19 mouse cellular contexts compared by ENCODE assay signal in the genomic region with DNA sequence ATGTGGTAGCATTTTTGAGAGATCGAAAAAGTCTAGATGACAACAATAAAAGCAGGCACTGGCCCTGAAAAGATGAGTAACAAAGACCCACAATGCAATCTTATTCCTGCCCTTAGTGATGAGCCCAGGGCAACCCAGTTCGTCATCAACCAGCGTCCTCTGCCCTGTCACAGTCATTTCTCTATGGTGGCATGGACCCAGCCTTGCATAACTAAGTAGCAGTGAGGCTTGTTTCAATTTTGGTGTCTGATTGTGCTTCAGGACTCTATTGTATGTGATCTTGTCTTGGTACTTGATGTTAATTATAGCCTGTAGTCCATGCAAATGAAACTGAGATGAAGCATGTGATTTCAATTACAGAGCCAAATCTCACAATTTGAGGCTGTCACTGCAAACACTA.
A peak's percentile ranks its signal among the peaks of the same experiment; 100 is the strongest.
DNase-seq lines count a peak whose midpoint lies in the region; ATAC-seq and TF ChIP-seq lines count a peak whose summit lies in the region.
"Had no signal": no experiment of that assay in that cellular context is flagged by ENCODE, and none has a peak within 500 bp of the region (broad histone marks: within the 10 kb centered on the region; RNA-seq: fewer than 3 reads in every experiment).

No protein-coding gene starts in this region.

- TF ChIP-seq EP300 in CH12.LX (IDR thresholded peaks at IDR 0.05; ENCODE audit: low read length), result no peak

- no peak for TF ChIP-seq POLR2A in CH12.LX (IDR thresholded peaks at IDR 0.05; ENCODE audit: low read depth, low read length)

- DNase-seq in midbrain, postnatal 0 days (ENCODE audit: low spot score), result no peak
- peak; percentile 62 for DNase-seq in CH12.LX (ENCODE audit: extremely low read depth)
- peak; percentile 4 for DNase-seq in brain, adult 2 months (ENCODE audit: low read depth, low spot score)
- peak; percentile 52 for DNase-seq in forebrain, embryonic 14.5 days (ENCODE audit: low spot score)
- no peak for DNase-seq in urinary bladder, postnatal 4 days (ENCODE audit: low spot score in 2 of 2)
- DNase-seq in gastrocnemius, postnatal 36 days, result no peak
- DNase-seq: adrenal gland, postnatal 14 days; cerebellum, adult 8-10 months; cerebellum, postnatal 25 days; heart, adult 18-20 months; kidney, adult 8-10 months had no signal

- in situ Hi-C loops in CH12.LX (cut with MboI; ENCODE audit: low pct_ligation_motif_present, low pct_unique_long_range_greater_than_20kb, low sequenced_read_pairs), result no loop called here

- no peak overlapping the region for H3K4me3 ChIP-seq in midbrain, embryonic 12.5 days
- no peak overlapping the region for H3K4me3 ChIP-seq in midbrain, postnatal 0 days (ENCODE audit: low read depth, low read length)
- no peak overlapping the region for H3K4me3 ChIP-seq in CH12.LX (replicated peaks in 1 of 3; ENCODE audit: low read depth in 2 of 3, low read length in 2 of 3, poor library complexity in 1 of 3)
- no peak overlapping the region for H3K4me3 ChIP-seq in forebrain, embryonic 14.5 days (ENCODE audit: low read depth, low read length)
- H3K4me3 ChIP-seq: embryonic facial prominence, embryonic 12.5 days; heart, embryonic 15.5 days had no signal

- H3K9me3 ChIP-seq in midbrain, embryonic 12.5 days, result no peaks in the 10 kb centered on the region
- H3K9me3 ChIP-seq in midbrain, postnatal 0 days (ENCODE audit: low read length), result no peaks in the 10 kb centered on the region
- H3K9me3 ChIP-seq in CH12.LX (replicated peaks; ENCODE audit: low read length), result peaks cover 23% of the 10 kb centered on the region
- H3K9me3 ChIP-seq in forebrain, embryonic 14.5 days (replicated peaks; ENCODE audit: control insufficient read depth, low read length), result no peaks in the 10 kb centered on the region
- H3K9me3 ChIP-seq: embryonic facial prominence, embryonic 12.5 days; heart, embryonic 15.5 days had no signal

- TF ChIP-seq CTCF in midbrain, postnatal 0 days (IDR thresholded peaks at IDR 0.05), result no peak
- no peak for TF ChIP-seq CTCF in CH12.LX (conservative IDR thresholded peaks at IDR 0.05 in 1 of 2, IDR thresholded peaks at IDR 0.05 in 1 of 2; ENCODE audit: low read depth in 2 of 2, low read length in 2 of 2)

- ATAC-seq in midbrain, embryonic 12.5 days (ENCODE audit: low FRiP score, low read depth), result peak; percentile 34; the same call in 1 of the 2 replicates
- ATAC-seq in midbrain, postnatal 0 days (ENCODE audit: low FRiP score), result no peak
- peak; percentile 85 for ATAC-seq in forebrain, embryonic 14.5 days
- no peak for ATAC-seq in activated CD4-positive, CD25-positive, alpha-beta regulatory T cell, adult 4 months
- ATAC-seq: hindbrain, embryonic 16.5 days; inflammation-experienced regulatory T-cells, adult 6 months; intestine, postnatal 0 days had no signal

- no peaks in the 10 kb centered on the region for H3K4me1 ChIP-seq in midbrain, embryonic 12.5 days
- no peaks in the 10 kb centered on the region for H3K4me1 ChIP-seq in midbrain, postnatal 0 days (ENCODE audit: insufficient read depth, low read length)
- peaks cover 0 to 20% of the 10 kb centered on the region in 2 experiments; a peak in 2 of 4 replicates for H3K4me1 ChIP-seq in CH12.LX (ENCODE audit: control insufficient read depth in 1 of 2, insufficient read depth in 2 of 2)
- no peaks in the 10 kb centered on the region for H3K4me1 ChIP-seq in forebrain, embryonic 14.5 days (ENCODE audit: control insufficient read depth, insufficient read depth, low read length)
- H3K4me1 ChIP-seq: embryonic facial prominence, embryonic 12.5 days; heart, embryonic 15.5 days had no signal

- WGBS in midbrain, embryonic 12.5 days, result 77% methylated on average over 3 of the region's 3 CpGs
- WGBS in midbrain, postnatal 0 days, result 75% methylated on average over 3 of the region's 3 CpGs
- WGBS in forebrain, embryonic 14.5 days, result 60% methylated on average over 3 of the region's 3 CpGs

- dilution Hi-C loops in CH12.LX (cut with MboI; ENCODE audit: extremely low pct_ligation_motif_present, extremely low pct_unique_long_range_greater_than_20kb, low sequenced_read_pairs), result no loop called here

- H3K4me2 ChIP-seq in midbrain, embryonic 12.5 days (replicated peaks), result no peak overlapping the region
- H3K4me2 ChIP-seq in midbrain, postnatal 0 days (ENCODE audit: low read depth, low read length, poor library complexity, severe bottlenecking), result no peak overlapping the region
- no peak overlapping the region for H3K4me2 ChIP-seq in CH12.LX (ENCODE audit: insufficient read depth, low read depth, poor library complexity, severe bottlenecking)
- H3K4me2 ChIP-seq in forebrain, embryonic 14.5 days (ENCODE audit: low read length), result no peak overlapping the region
- H3K4me2 ChIP-seq: embryonic facial prominence, embryonic 12.5 days; heart, embryonic 11.5 days; heart, embryonic 15.5 days had no signal

- intact Hi-C loops in gastrocnemius, postnatal 36 days (cut with DNase I), result no loop called here

- H3K9ac ChIP-seq in midbrain, embryonic 12.5 days (replicated peaks), result no peak overlapping the region
- H3K9ac ChIP-seq in midbrain, postnatal 0 days (replicated peaks; ENCODE audit: low read length, poor library complexity, severe bottlenecking), result no peak overlapping the region
- H3K9ac ChIP-seq in CH12.LX (ENCODE audit: insufficient read depth, low read depth), result no peak overlapping the region
- no peak overlapping the region for H3K9ac ChIP-seq in forebrain, embryonic 14.5 days (ENCODE audit: low read length)
- H3K9ac ChIP-seq: embryonic facial prominence, embryonic 12.5 days; heart, embryonic 15.5 days had no signal

- H3K27ac ChIP-seq in midbrain, embryonic 12.5 days (replicated peaks), result no peak overlapping the region
- H3K27ac ChIP-seq in midbrain, postnatal 0 days (ENCODE audit: low read depth, low read length), result no peak overlapping the region
- H3K27ac ChIP-seq in CH12.LX (ENCODE audit: insufficient read depth, low read depth), result no peak overlapping the region
- no peak overlapping the region for H3K27ac ChIP-seq in forebrain, embryonic 14.5 days (ENCODE audit: low read depth, low read length)
- H3K27ac ChIP-seq: embryonic facial prominence, embryonic 12.5 days; heart, embryonic 15.5 days had no signal

- H3K79me2 ChIP-seq in CH12.LX (replicated peaks; ENCODE audit: control insufficient read depth, extremely low read depth, insufficient read depth, poor library complexity, severe bottlenecking), result no peaks in the 10 kb centered on the region

- no peaks in the 10 kb centered on the region for H3K27me3 ChIP-seq in midbrain, embryonic 12.5 days
- no peaks in the 10 kb centered on the region for H3K27me3 ChIP-seq in midbrain, postnatal 0 days (ENCODE audit: insufficient read depth, low read length)
- H3K27me3 ChIP-seq in CH12.LX (replicated peaks), result no peaks in the 10 kb centered on the region
- no peaks in the 10 kb centered on the region for H3K27me3 ChIP-seq in forebrain, embryonic 14.5 days (replicated peaks; ENCODE audit: control insufficient read depth, insufficient read depth, low read length)
- H3K27me3 ChIP-seq: embryonic facial prominence, embryonic 12.5 days; heart, embryonic 15.5 days had no signal

- no peaks in the 10 kb centered on the region for H3K36me3 ChIP-seq in midbrain, embryonic 12.5 days
- H3K36me3 ChIP-seq in midbrain, postnatal 0 days (ENCODE audit: insufficient read depth, low read length), result no peaks in the 10 kb centered on the region
- H3K36me3 ChIP-seq in CH12.LX (replicated peaks in 1 of 2; ENCODE audit: control insufficient read depth in 1 of 2, insufficient read depth in 1 of 2, low read length in 1 of 2), result no peaks in the 10 kb centered on the region
- no peaks in the 10 kb centered on the region for H3K36me3 ChIP-seq in forebrain, embryonic 14.5 days (ENCODE audit: control insufficient read depth, insufficient read depth, low read length)
- H3K36me3 ChIP-seq: embryonic facial prominence, embryonic 12.5 days; heart, embryonic 15.5 days had no signal

- no peak for TF ChIP-seq RAD21 in CH12.LX (IDR thresholded peaks at IDR 0.05; ENCODE audit: low read depth, low read length)

TF ChIP-seq in CH12.LX, 34 proteins besides CTCF, POLR2A, EP300 and RAD21:
- TF ChIP-seq CHD1 (IDR thresholded peaks at IDR 0.05; ENCODE audit: low read depth, low read length) (no peak), PAX5 (IDR thresholded peaks at IDR 0.05; ENCODE audit: low read length) (peak; percentile 54; the same call in 1 of the 2 replicates)

Comparison
In these comparisons a context has a peak if more than half of its experiments do, and no peak if none do; other contexts are left out.
1. ATAC-seq: peak in midbrain, embryonic 12.5 days (single experiment) and forebrain, embryonic 14.5 days (single experiment); none in midbrain, postnatal 0 days (single experiment) and activated CD4-positive, CD25-positive, alpha-beta regulatory T cell, adult 4 months (single experiment).
2. DNase-seq: peak in CH12.LX (single experiment), brain, adult 2 months (single experiment) and forebrain, embryonic 14.5 days (single experiment); none in midbrain, postnatal 0 days (single experiment), urinary bladder, postnatal 4 days (0 of 2) and gastrocnemius, postnatal 36 days (0 of 2).